Mouse (Mus musculus) stomach, embryonic 16.5 days (tissue): ENCODE results near the gene Clec2h. TPM values are rescaled to one million over a fixed set of nuclear protein-coding genes. Genes with fewer than 3 reads are reported as not detected.
"Not testable (repeated sequence)": the region's sequence is repeated elsewhere in the genome, so short reads cannot be mapped to it uniquely, and the experiment has no call there.

Experiments used
- ATAC-seq: fragments of 200-750 bp; cut with Nextera tagmentation; 2 replicates; pipeline ENCODE4 v1.8.0; 2017; ENCODE audit warnings: moderate number of reproducible peaks, moderate TSS enrichment; ENCODE audit not compliant: insufficient read depth, low FRiP score
- H3K27ac ChIP-seq: fragments of 300-500 bp; sonication (generic); 2 replicates; pipeline ENCODE4 v1.5.1; 2014; ENCODE audit warnings: low read length
- H3K27me3 ChIP-seq: fragments of 300-500 bp; sonication (generic); 2 replicates; pipeline ENCODE4 v1.6.1; 2014; ENCODE audit warnings: low read length, control low read depth, mixed read lengths; ENCODE audit not compliant: control insufficient read depth, insufficient read depth
- H3K36me3 ChIP-seq: fragments of 300-500 bp; sonication (generic); 2 replicates; pipeline ENCODE4 v1.6.1; 2014; ENCODE audit warnings: low read length; ENCODE audit not compliant: control insufficient read depth, insufficient read depth
- H3K4me1 ChIP-seq: fragments of 300-500 bp; sonication (generic); 2 replicates; pipeline ENCODE4 v1.6.1; 2014; ENCODE audit warnings: low read length, control low read depth, mixed read lengths; ENCODE audit not compliant: control insufficient read depth, insufficient read depth
- H3K4me2 ChIP-seq: fragments of 300-500 bp; sonication (generic); 2 replicates; pipeline ENCODE4 v1.6.1; 2014; ENCODE audit warnings: low read depth, low read length, mixed read lengths
- H3K4me3 ChIP-seq: fragments of 300-500 bp; sonication (generic); replicated peaks from 2 replicates; pipeline ENCODE4 v1.5.1; 2014; ENCODE audit warnings: mild to moderate bottlenecking, low read length
- H3K9ac ChIP-seq: fragments of 300-500 bp; sonication (generic); 2 replicates; pipeline ENCODE4 v1.6.1; 2014; ENCODE audit warnings: low read length
- H3K9me3 ChIP-seq: fragments of 300-500 bp; sonication (generic); replicated peaks from 2 replicates; pipeline ENCODE4 v1.6.1; 2016; ENCODE audit warnings: low read length, control low read depth; ENCODE audit not compliant: control insufficient read depth
- WGBS: fragments of 180-500 bp; shearing (Covaris S2); extraction: QIAGEN DNeasy Blood & Tissue Kit; methylation state at CpG from one replicate; pipeline ENCODE4 v1.1.7; 2014; 5-methylcytosine and 5-hydroxymethylcytosine counted together
- polyA plus RNA-seq: library from polyadenylated mRNA; unstranded; fragments of >200 nt; fragmentation: Nextera tagmentation; extraction: Ambion mirVana; gene quantifications from 2 replicates; pipeline ENCODE4 v1.2.1, GENCODE M21; 2015

Gene Clec2h
- 2.8 and 3.2 TPM in 2 replicates for polyA plus RNA-seq

DNA sequence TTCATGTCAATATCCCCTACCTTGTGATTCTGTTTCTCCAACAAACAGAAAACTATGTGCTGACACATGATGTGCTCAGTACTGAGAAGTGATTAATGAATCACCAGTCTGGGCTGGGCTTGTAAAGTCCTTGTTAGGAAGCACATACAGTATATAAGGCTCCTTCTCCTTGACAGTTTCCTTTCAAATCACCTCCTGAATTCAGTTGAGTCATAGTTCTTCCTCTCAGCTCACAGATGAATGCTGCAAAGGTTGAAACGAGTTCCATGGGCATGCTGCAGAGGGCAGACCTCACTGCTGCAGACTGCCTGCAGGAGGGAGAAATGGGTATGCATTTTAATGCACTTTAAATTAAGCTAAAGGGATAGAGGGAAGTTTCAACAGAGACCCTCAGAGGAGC, at the start of gene Clec2h:
Clec2h (plus strand) TSS at position 180 of the 400 bp plus-strand sequence.
- Histone ChIP-seq H3K4me1 (no peaks in the 10 kb centered on the region), H3K4me2 (no peak within 1 kb of the TSS), H3K9me3 (no peaks in the 10 kb centered on the region), H3K9ac (no peak within 1 kb of the TSS), H3K36me3 (no peaks in the 10 kb centered on the region), H3K27ac (no peak within 1 kb of the TSS), H3K4me3 (no peak within 1 kb of the TSS), H3K27me3 (no peaks in the 10 kb centered on the region; the same call in 1 of the 2 replicates)
- ATAC-seq: 0 out of 2 replicates have a peak, but pooled peaks have one; percentile 33
- WGBS: 5% methylated on average over 1 of the region's 1 CpGs

DNA sequence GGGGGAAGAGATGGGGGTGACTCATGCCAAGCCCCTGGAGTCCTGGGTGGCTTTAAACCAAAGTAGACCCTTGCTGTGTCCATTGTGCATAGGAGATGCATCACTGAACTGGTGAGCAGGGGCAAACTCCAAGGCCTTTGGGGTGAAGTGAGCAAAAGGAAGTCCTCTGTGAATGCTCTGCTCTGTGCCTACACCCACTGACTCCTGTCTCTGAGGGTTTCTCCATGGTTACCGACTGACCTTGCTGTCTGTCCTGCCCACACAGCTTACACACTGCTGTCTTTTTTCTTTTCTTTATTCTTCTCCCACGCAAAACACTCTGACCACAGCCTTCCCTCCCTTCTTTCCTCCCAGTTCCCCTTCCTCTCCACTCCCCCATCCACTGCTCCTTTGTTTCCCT, 39.5 kb upstream of the Clec2h start:
- H3K36me3 ChIP-seq: no peaks in the 10 kb centered on the region
- no peak overlapping the region for H3K4me2 ChIP-seq
- no peaks in the 10 kb centered on the region for H3K4me1 ChIP-seq
- no peaks in the 10 kb centered on the region for H3K9me3 ChIP-seq
- no peak overlapping the region for H3K4me3 ChIP-seq
- H3K27me3 ChIP-seq: no peaks in the 10 kb centered on the region
- H3K9ac ChIP-seq: no peak overlapping the region
- ATAC-seq: no peak
- no peak overlapping the region for H3K27ac ChIP-seq
- WGBS: 77% methylated on average over 2 of the region's 2 CpGs

DNA sequence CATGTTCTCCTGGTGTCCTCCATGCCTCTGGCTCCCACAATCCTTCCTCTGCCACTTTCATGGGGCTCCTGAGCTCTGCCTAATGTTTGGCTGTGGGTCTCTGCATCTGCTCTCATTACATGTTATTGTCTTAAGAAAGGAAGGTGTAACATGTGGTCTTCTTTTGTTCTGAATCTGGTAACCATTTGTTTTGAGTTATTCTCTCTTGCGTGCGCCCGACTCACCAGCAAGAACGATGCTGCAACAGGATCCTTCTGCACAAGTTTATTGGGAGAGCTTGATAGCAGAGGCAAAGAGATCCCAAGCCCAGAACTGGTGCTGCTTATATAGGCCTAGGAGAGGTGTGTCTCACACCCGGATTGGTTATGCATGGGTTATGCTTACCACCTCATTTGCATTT, 38.8 kb upstream of the Clec2h start, which contains the start of gene Klrb1a:
Klrb1a (minus strand) TSS at position 101 of the 400 bp plus-strand sequence.
- ATAC-seq, H3K27ac ChIP-seq: not testable (repeated sequence)
- 95% methylated on average over 5 of the region's 5 CpGs for WGBS

DNA sequence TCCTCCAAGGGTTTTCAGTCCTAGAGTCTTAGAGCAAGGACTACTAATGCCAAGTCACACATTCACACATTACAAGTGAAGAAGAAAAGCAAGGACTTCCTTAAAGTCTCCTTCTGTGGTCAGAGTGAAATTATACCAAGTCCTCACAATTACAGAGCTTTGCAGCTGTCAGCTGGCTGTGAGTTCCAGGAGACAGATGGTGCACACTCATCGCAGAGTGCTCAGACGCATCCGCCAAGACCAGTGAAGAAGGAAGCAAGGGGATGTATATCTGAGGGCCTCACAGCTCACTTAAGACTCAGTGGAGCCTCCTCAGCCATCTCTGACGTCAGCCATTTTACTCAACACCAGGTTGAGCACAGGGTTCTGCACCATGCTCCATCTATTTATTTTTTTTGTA, 37.8 kb upstream of the Clec2h start:
- WGBS: 78% methylated on average over 4 of the region's 4 CpGs
- Histone ChIP-seq H3K27ac (no peak overlapping the region), H3K4me1 (no peaks in the 10 kb centered on the region), H3K4me3 (no peak overlapping the region), H3K36me3 (no peaks in the 10 kb centered on the region), H3K27me3 (no peaks in the 10 kb centered on the region), H3K9ac (no peak overlapping the region), H3K4me2 (no peak overlapping the region), H3K9me3 (no peaks in the 10 kb centered on the region)
- ATAC-seq: no peak

More for the DNA sequence above, 38.8 kb upstream of the Clec2h start, which contains the start of gene Klrb1a:
- H3K36me3 ChIP-seq, H3K4me2 ChIP-seq, H3K4me3 ChIP-seq, H3K27me3 ChIP-seq, H3K9ac ChIP-seq, H3K9me3 ChIP-seq, H3K4me1 ChIP-seq: not testable (repeated sequence)

DNA sequence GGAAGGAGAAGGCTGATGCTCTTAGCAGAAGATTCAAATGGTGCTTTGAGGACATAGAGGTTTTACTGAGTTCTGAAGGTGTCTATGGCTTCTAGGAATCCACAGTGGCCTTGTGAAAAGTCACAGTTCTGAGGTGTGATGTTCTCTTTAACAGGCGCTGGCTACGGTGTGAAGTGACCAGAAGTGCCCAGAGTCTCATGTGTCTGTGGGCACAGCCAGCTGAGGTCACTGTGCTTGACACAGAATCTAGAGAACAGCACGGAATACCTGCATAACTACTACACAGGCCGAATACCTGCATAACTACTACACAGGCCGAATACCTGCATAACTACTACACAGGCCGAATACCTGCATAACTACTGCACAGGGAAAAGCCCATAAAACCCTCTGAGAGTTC, 36.9 kb upstream of the Clec2h start:
- H3K27me3 ChIP-seq, H3K9me3 ChIP-seq, H3K4me2 ChIP-seq, H3K36me3 ChIP-seq, H3K27ac ChIP-seq, H3K4me1 ChIP-seq, ATAC-seq, H3K4me3 ChIP-seq, H3K9ac ChIP-seq: not testable (repeated sequence)
- 83% methylated on average over 6 of the region's 6 CpGs for WGBS

DNA sequence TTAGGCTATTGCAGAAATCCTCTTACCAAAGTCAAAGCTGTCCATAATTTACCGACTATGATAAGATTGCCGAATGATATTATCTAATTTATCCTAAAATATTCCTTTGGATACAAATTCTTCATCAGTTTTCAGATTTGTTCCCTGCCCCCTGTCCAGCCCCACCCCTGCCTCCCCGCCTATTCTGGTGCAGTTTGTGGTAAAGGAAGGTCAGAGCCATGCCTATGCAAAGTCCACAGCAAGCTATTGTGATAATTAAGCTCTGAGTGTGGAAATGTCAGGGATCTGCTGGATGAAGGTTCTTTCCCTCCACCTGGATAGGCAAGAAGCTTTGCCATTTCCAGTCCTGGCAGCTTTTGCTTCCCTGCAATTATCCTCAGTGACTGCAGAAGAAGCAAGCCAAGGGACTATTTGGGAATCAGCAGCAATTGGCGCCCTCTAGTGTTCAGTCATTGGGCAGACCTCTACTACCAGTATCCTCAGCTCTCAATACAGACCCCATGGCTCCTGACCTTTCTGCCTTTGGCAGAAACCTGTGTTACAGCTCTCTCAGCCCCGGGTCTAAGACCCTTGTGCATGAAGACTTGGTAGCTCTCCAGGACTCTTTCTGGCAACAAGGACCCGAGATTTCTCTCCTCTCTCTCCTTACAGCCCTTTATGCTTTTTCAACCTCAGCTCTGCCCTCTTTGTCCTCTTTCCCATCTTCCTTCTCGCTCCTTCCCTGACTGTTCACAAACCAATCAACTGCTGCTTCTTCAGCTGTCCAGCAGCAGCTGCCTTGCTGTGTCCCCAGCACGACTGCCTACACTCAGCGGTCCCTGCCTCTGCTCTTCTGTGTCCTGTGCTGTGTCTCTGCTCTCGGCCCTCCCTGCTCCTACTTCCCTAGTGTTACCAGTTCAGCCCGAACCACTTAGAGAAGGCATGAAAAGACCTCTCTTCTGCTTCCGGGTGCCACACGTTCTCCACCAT, 32.1 kb upstream of the Clec2h start:
- H3K36me3 ChIP-seq, H3K4me1 ChIP-seq, H3K9ac ChIP-seq, H3K4me3 ChIP-seq, H3K4me2 ChIP-seq, H3K27me3 ChIP-seq, H3K9me3 ChIP-seq, H3K27ac ChIP-seq: not testable (repeated sequence)
- WGBS: 53% methylated on average over 12 of the region's 13 CpGs
- peak; percentile 69 for ATAC-seq

DNA sequence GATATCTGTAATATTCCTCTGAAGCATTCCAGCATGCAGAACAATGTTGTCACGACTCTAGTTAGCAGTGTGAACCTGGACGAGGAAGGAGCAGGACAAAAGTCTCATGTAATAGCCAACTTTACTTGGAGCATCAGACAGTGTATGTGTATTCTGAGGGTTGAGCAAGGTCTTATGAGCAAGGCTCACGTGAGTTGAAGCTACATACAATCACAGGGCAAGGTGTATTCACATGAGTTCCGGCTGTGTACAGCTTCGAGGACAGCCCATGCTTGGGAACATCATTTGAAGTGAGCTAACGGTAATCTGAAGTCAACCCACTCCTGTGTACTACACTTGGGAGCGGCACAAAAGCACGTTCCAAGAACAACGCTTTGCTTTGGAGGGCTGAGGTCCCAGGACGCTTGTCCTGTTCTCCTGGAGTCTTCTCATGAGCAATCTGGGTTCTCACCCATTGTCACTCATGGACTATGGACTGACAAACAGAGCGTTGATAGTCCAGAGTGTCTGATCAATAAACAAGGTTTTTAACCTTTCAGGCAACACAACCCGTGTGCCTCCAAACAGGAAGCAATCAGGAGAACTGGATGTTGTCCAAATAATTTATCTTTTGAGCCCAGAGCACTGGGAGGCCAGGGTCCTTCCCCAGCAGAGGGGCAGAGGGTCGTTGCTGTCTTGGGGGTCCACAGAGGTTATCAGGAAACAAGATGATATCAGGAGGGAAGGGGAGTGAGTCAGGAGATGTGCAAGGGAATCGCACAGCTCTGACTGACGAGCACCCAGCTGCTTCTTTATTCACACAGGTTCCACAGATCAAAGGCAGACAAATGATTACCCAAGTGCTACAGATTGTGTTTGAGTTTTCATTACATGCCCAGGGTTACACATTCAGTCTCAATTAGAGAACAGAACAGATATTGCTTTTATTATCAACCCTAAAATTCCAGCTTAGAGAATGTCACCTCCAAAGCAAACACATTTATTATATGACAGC, 31.0 kb upstream of the Clec2h start:
- not testable (repeated sequence) for H3K4me1 ChIP-seq, ATAC-seq, H3K9me3 ChIP-seq, H3K4me3 ChIP-seq, H3K27me3 ChIP-seq, H3K4me2 ChIP-seq, H3K36me3 ChIP-seq, H3K9ac ChIP-seq, H3K27ac ChIP-seq
- WGBS: 48% methylated on average over 15 of the region's 15 CpGs

DNA sequence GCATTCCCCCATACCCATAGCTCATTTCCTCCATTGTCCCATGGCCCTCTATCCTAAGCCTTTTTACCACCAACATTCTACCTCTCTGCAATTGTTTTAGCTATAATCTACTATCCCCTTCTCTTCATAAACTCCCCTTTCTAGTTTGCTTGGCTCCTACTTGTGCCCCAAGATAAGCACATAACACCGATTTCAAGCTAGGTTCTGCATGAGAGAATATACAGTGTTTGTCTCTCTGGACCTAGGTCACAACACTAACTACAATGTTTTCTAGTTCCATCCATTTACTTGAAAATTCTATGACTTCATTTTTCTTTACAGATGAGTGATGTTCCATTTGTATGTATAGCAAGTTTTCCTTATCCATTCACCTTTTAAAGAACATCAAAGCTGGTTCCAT, 21.5 kb upstream of the Clec2h start:
- H3K27ac ChIP-seq: no peak overlapping the region
- H3K4me1 ChIP-seq: no peaks in the 10 kb centered on the region
- H3K9ac ChIP-seq: no peak overlapping the region
- 83% methylated on average over 1 of the region's 1 CpGs for WGBS
- H3K4me3 ChIP-seq: no peak overlapping the region
- H3K36me3 ChIP-seq: no peaks in the 10 kb centered on the region
- H3K4me2 ChIP-seq: no peak overlapping the region
- no peak for ATAC-seq
- no peaks in the 10 kb centered on the region for H3K9me3 ChIP-seq
- no peaks in the 10 kb centered on the region for H3K27me3 ChIP-seq
